Mouse (Mus musculus) WW6 (cell line): ENCODE data around the gene Psg22.
"Not testable (repeated sequence)": the region's sequence is repeated elsewhere in the genome, so short reads cannot be mapped to it uniquely, and the experiment has no call there.

Experiments
- DNase-seq: peaks from one replicate; pipeline ENCODE4 v3.0.0-alpha.2; 2013; ENCODE audit warnings: low read depth, low spot score

Psg22 gene

DNA sequence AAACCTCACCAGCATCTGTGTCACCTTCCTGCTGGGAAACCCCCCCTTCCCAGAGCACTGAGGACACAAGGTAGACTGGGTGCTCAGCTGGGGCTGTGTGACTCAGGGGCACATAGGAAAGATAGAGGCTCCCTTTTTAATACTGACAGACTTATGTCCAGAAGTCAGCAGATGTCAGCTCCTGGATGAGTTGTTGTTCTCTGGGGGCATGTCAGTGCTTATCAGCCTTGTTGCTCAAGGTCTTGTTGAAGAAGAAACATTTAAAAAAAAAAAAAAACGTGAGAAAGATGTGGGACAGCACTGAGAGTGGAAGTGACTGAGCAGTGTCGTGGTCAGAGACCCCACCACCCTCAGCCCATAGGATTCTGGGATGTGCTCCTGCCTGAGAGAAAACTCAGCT, at the start of gene Psg22:
TSS of gene Psg22 (plus strand) at position 301 of the 400 bp plus-strand sequence.
- no peak for DNase-seq

DNA sequence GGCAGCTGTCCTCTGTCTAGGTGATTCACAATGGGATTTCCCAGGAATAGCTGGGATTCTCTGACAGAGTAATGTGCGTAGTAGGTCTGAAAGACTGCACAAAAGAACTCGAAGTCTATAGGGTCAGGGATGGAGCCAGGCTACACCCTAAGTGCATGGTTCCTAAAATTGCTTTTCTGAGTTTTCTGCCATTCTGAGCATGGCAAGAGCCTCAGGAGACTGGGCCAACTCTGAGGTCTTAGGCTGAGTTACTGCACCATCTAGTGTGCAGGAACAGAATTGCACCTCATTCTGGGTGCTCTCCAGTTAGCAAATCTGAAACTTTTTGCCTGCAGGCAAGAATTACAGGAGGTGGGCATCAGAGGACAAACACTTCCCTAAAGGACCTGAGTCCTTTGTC, 38.1 kb upstream of the Psg22 start:
- DNase-seq: peak; percentile 13

- DNase-seq: no peak
Measured at GRCm38 (mm10) chr7:18685586-18685985, 32.3 kb upstream of the Psg22 start.

DNA sequence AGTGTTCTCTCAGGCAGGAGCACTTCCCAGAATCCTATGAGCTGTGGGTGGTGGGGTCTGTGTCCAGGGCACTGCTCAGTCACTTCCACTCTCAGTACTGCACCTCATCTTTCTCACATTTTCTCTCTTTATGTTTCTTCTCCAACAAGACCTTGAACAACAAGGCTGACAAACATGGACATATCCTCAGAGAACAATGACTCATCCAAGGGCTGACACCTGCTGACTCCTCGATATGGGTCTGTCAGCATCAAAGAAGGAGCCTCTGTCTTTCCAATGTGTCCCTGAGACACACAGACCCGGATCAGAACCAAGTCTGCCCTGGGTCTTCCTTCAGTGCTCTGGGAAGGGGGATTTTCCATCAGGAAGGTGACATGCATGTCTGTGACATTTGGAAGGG, 31.8 kb upstream of the Psg22 start, which contains the start of gene Psg20:
TSS of gene Psg20 (minus strand) at position 101 of the 400 bp plus-strand sequence.
- DNase-seq: no peak

- DNase-seq: not testable (repeated sequence)
Measured at GRCm38 (mm10) chr7:18710331-18710730, 7.6 kb upstream of the Psg22 start.

DNA sequence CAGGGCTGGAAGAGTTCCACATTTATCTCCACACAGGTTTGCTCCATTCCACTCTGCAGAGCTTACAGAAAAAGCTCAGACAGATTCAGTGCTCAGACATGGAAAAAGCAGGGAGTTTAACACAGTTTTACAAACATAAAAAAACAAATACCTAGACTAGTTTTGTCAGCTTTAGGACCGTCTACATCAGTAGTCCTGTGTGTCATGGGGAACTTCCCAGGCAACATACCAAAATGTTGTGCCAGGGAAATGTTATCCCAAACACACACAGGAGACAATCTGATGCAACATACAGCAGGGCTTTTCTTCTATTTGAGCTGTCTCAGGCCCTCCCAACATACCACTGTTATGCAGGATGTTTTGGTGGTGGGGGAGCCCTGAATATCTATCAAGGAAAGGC, 7.0 kb upstream of the Psg22 start:
- DNase-seq: no peak

- no peak for DNase-seq
Measured at GRCm38 (mm10) chr7:18715546-18715945, 2.3 kb upstream of the Psg22 start.

- no peak for DNase-seq
Measured at GRCm38 (mm10) chr7:18724001-18724400, 6.1 kb downstream of the Psg22 start.

DNA sequence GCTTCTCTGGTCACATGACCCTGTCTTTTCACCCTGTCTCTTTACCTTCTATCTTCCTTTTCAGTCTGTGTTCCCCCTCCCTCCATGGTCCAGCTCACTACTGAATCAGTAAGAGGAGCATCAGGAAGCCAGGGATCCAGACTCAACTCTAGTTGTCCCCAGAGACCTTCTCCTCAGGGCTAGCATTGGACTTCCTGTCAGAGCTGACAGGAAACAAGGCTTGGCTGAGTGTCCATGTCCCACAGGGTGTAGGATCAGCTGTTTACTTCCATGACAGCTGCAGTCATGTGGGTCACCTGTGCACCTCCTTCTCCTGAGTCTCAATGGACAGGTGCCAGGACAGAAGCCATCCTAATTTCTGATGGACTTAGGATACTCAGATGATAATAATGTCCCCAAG, 8.0 kb downstream of the Psg22 start:
- DNase-seq: not testable (repeated sequence)

DNA sequence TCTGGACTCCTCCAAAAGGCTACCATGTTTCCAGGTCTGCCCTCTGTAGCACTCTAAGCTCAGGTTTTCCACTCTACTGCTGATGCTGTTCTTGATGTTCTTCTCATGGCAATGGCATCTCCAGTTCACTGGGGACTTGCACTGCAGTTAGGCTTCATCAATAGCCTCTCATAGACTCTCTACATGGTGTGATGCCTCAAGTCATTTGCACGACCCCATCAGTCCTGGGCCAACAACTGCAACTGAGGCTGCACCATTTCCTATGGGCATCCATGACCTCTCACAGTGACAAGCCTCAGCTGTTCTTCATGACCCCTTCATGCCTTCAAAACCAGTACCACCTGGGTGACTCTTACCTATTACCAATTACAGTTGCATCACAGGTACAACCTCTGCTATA, 10.5 kb downstream of the Psg22 start:
- no peak for DNase-seq

DNA sequence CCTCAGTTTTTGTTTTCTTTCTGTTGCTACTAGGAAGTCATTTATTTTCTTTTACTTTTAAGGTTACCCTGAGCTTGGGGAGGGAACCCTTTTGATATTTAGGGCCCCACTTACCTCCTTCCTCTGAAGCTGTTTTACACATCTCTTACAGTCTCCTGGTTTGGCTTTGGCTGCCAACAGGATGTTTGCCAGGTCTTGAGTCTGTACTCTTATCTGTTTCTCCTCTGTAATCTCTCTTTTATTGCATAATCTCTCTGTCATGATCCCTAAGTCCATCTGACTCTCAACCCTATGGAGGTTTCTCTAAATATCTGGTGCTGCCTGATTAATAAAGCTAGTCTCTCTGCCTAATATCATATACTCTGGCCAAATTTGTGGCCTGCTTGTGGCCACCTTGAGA, 15.2 kb downstream of the Psg22 start:
- DNase-seq: no peak

GRCm38 (mm10) chr7:18734451-18734850, 16.6 kb downstream of the Psg22 start:
- DNase-seq: no peak

GRCm38 (mm10) chr7:18746189-18746860, 28.4 kb downstream of the Psg22 start:
- no peak for DNase-seq

DNA sequence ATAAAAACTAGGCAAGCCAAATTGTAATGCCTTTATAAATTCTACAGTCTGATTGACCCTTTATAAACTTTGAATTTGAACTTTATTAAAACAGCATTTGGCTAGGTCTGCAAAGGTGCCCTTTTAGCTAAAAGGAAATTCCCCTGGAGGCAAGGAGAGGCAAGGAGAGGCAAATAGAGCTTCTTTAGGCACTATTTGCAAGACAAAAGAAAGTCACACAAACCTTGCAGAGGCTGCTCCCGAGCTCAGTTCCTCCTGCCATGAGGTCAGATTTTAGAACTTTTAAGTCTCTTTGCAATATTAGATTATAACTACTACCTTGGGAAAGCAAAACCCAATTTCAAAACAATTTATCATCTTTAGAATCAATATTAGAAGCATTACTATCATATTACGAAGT, 29.5 kb downstream of the Psg22 start:
- DNase-seq: not testable (repeated sequence)

DNA sequence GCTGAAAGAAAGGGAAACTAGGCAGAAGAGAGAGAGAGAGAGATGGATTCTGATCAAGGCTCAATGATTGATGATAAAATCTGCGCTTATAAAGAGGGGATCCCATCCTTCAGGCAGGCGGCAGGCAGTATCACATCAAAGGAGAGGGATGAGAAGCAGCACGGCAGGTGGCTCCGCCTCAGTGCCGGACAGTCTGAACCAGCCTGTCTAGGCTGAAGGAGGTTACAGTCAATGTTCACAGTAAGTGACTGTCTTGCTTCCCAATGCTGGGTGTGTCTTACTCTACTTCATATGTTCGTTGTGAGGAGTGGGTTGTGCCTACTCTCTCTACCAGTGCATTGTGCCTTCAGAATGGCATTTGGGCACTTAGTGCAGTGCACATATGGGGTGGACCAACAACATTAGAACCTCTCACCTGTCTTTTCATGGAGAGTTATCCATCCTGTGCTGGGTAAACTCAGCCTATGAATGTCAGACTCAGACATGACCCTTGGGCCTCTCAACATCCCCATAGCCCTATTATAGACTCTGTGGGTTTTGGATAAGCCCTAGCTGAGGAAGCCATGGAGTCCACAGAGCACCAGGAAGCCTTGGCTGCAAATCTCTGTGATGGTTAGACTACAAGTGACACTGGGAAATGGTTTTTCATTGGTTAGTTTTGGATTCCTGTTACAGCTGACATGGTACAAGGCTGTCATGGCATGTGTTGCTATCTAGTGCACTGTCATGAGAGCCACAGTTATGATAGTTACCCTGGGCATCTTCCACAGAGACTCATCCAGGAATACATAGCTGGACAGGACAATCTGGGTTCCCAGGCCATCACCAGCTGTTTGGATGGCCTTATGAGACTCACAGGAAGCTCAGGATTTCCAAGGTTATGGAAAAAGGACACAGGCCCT, 31.4 kb downstream of the Psg22 start:
- no peak for DNase-seq

DNA sequence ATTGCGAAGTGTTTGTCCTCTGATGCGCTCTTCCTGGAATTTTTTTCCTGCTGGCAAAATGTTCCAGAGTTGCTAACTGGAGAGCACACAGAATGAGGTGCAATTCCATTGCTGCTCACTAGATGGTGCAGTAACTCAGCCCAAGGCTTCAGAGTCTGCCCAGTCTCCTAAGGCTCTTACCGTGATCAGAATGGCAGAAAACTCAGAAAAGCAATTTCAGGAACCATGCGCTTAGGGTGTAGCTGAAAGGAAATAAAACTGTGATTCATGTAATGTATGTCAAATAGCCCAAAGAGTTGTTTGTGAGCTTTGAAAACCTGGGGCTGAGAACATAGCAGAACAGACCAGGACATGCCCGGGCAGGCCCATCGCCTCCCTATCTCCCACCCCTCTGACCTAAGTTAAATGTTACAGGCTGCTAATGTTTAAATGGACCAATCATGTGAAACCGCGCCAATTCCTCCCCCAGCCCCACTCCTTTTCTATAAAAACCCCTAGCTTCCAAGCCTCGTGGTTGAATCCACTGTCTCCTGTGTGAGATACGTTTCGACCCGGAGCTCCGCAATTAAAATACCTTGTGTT, 32.1 kb downstream of the Psg22 start:
- not testable (repeated sequence) for DNase-seq

DNA sequence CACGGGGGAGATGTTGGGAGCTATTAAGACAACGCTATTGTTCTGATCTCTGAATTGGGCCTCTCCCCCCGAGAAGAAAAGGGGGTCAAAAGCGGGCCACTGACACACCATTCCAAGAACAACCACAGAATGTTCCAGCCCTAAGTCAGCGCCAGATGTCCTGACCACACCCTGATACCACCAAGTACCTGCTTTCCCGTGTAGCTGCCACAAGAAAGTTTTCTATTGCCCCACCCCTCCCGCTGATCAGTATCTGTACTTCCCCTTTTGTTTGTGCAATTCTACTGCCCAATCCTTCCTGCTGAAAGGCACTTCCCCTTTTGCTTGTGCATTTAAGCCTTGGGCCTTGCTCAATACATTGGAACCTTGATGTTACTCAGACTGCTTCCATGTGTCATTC, 42.3 kb downstream of the Psg22 start:
- not testable (repeated sequence) for DNase-seq

DNA sequence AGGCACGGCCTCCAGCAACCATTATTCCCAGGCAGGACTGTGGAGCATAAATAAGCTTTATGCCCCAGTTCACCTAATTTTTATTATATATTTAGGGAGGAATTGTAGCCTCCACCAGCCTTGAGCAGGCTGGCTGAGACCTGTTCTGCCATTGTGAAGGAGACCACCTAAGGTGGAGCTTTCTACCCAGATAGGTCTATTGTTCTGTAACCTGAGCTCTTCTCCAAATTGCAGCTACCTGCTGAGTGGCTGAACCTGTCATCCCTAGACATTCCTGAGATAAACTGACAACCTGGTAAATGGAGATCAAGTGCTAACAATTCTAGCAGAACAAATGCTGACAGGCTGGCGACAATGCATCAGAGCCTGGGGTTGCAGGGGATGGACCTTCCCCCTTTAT, 45.0 kb downstream of the Psg22 start:
- DNase-seq: not testable (repeated sequence)
